In genomic region chr1:78330620-78331158, GRCm38 (mm10) we compare ENCODE assay signal across 29 mouse cellular contexts. TPM values are rescaled to one million over a fixed set of nuclear protein-coding genes. Genes with fewer than 3 reads are reported as not detected.
DNase-seq lines count a peak whose midpoint lies in the region; ATAC-seq and TF ChIP-seq lines count a peak whose summit lies in the region.
"Had no signal": no experiment of that assay in that cellular context is flagged by ENCODE, and none has a peak within 500 bp of the region (broad histone marks: within the 10 kb centered on the region; RNA-seq: fewer than 3 reads in every experiment).

No protein-coding gene starts in this region.

- H3K27ac ChIP-seq in liver, postnatal 0 days (ENCODE audit: low read depth) = no peak overlapping the region
- 0 out of 2 replicates have a peak overlapping the region, but pooled peaks have one; percentile 14 for H3K27ac ChIP-seq in lung, postnatal 0 days (ENCODE audit: low read length)
- H3K27ac ChIP-seq in MEL (ENCODE audit: control insufficient read depth, low read depth, low read length) = no peak overlapping the region
- H3K27ac ChIP-seq: embryonic facial prominence, embryonic 13.5 days; embryonic facial prominence, embryonic 15.5 days; forebrain, embryonic 10.5 days; forebrain, embryonic 12.5 days had no signal

- TF ChIP-seq CTCF in liver, postnatal 0 days (IDR thresholded peaks at IDR 0.05; ENCODE audit: low read depth) = no peak
- no peak for TF ChIP-seq CTCF in lung, postnatal 0 days (IDR thresholded peaks at IDR 0.05)
- no peak for TF ChIP-seq CTCF in MEL (IDR thresholded peaks at IDR 0.05 in 2 of 3, conservative IDR thresholded peaks at IDR 0.05 in 1 of 3; ENCODE audit: control insufficient read depth in 1 of 3, insufficient read depth in 1 of 3, low read depth in 2 of 3, low read length in 3 of 3, poor library complexity in 1 of 3, severe bottlenecking in 1 of 3)

- no peak overlapping the region for H3K4me2 ChIP-seq in liver, postnatal 0 days (ENCODE audit: low read depth, low read length)
- no peak overlapping the region for H3K4me2 ChIP-seq in lung, postnatal 0 days (replicated peaks; ENCODE audit: low read depth, low read length)
- H3K4me2 ChIP-seq: embryonic facial prominence, embryonic 13.5 days; embryonic facial prominence, embryonic 15.5 days; forebrain, embryonic 12.5 days had no signal

- H3K9me3 ChIP-seq in liver, postnatal 0 days (ENCODE audit: low read length) = no peaks in the 10 kb centered on the region
- H3K9me3 ChIP-seq in lung, postnatal 0 days (ENCODE audit: low read length) = no peaks in the 10 kb centered on the region
- no peaks in the 10 kb centered on the region for H3K9me3 ChIP-seq in MEL (replicated peaks; ENCODE audit: insufficient read depth, low read length)
- H3K9me3 ChIP-seq: embryonic facial prominence, embryonic 13.5 days; embryonic facial prominence, embryonic 15.5 days; forebrain, embryonic 10.5 days; forebrain, embryonic 12.5 days; G1E had no signal

- no peak for TF ChIP-seq RAD21 in MEL (IDR thresholded peaks at IDR 0.05; ENCODE audit: low read depth, low read length)

- no peak overlapping the region for H3K9ac ChIP-seq in liver, postnatal 0 days (replicated peaks)
- no peak overlapping the region for H3K9ac ChIP-seq in lung, postnatal 0 days (replicated peaks; ENCODE audit: low read depth)
- H3K9ac ChIP-seq in MEL (ENCODE audit: control insufficient read depth, low read depth, low read length, poor library complexity, severe bottlenecking) = no peak overlapping the region
- H3K9ac ChIP-seq: embryonic facial prominence, embryonic 13.5 days; embryonic facial prominence, embryonic 15.5 days; forebrain, embryonic 12.5 days had no signal

- H3K4me1 ChIP-seq in liver, postnatal 0 days (ENCODE audit: insufficient read depth) = no peaks in the 10 kb centered on the region
- no peaks in the 10 kb centered on the region for H3K4me1 ChIP-seq in lung, postnatal 0 days (ENCODE audit: insufficient read depth, low read depth, low read length)
- no peaks in the 10 kb centered on the region for H3K4me1 ChIP-seq in MEL (ENCODE audit: control insufficient read depth in 1 of 2, insufficient read depth in 2 of 2, low read length in 2 of 2)
- H3K4me1 ChIP-seq: forebrain, embryonic 10.5 days; forebrain, embryonic 12.5 days had no signal

- 64% methylated on average over 5 of the region's 5 CpGs for WGBS in liver, postnatal 0 days (ENCODE audit: insufficient replicate concordance)
- WGBS in lung, postnatal 0 days = 65% methylated on average over 5 of the region's 5 CpGs

- TF ChIP-seq EP300 in liver, postnatal 0 days (IDR thresholded peaks at IDR 0.05; ENCODE audit: low read depth) = peak; percentile 37; the same call in 1 of the 2 replicates
- peak; percentile 91 for TF ChIP-seq EP300 in lung, postnatal 0 days (IDR thresholded peaks at IDR 0.05)
- TF ChIP-seq EP300 in MEL (IDR thresholded peaks at IDR 0.05; ENCODE audit: low read depth in 1 of 2, low read length in 2 of 2) = no peak

- no peaks in the 10 kb centered on the region for H3K79me2 ChIP-seq in MEL (ENCODE audit: control insufficient read depth, insufficient read depth, low read length, poor library complexity)

- intact Hi-C loops in heart, postnatal 14 days (cut with DNase I) = no loop called here

- no peaks in the 10 kb centered on the region for H3K36me3 ChIP-seq in liver, postnatal 0 days (replicated peaks; ENCODE audit: insufficient read depth, low read length)
- no peaks in the 10 kb centered on the region for H3K36me3 ChIP-seq in lung, postnatal 0 days (ENCODE audit: insufficient read depth, low read length)
- H3K36me3 ChIP-seq in MEL (ENCODE audit: control insufficient read depth in 1 of 2, insufficient read depth in 2 of 2, low read length in 2 of 2) = no peaks in the 10 kb centered on the region
- H3K36me3 ChIP-seq: embryonic facial prominence, embryonic 13.5 days; embryonic facial prominence, embryonic 15.5 days; forebrain, embryonic 10.5 days; forebrain, embryonic 12.5 days; G1E had no signal

- TF ChIP-seq POLR2A in MEL (IDR thresholded peaks at IDR 0.05; ENCODE audit: control insufficient read depth in 1 of 2, insufficient read depth in 1 of 2, low read depth in 1 of 2, low read length in 2 of 2, poor library complexity in 1 of 2) = no peak

- H3K4me3 ChIP-seq in liver, postnatal 0 days (ENCODE audit: low read depth, low read length) = no peak overlapping the region
- no peak overlapping the region for H3K4me3 ChIP-seq in lung, postnatal 0 days (ENCODE audit: low read depth, low read length)
- H3K4me3 ChIP-seq in MEL (ENCODE audit: control insufficient read depth in 1 of 2, insufficient read depth in 1 of 2, low read depth in 2 of 2, low read length in 2 of 2) = no peak overlapping the region
- H3K4me3 ChIP-seq: embryonic facial prominence, embryonic 13.5 days; embryonic facial prominence, embryonic 15.5 days; erythroblast, embryonic 14.5 days; forebrain, embryonic 10.5 days; forebrain, embryonic 12.5 days had no signal

- DNase-seq in heart, adult 11 months = peak; percentile 28
- no peak for DNase-seq in heart, postnatal 14 days
- no peak for DNase-seq in liver, postnatal 0 days
- DNase-seq in liver (no peak), MEL (ENCODE audit: low read depth, low spot score) (peak; percentile 3)
- DNase-seq in lung, postnatal 0 days (ENCODE audit: low spot score) = peak; percentile 86
- DNase-seq in lung, postnatal 10 days = no peak
- DNase-seq in layer of hippocampus, adult 18-20 months (ENCODE audit: low spot score in 2 of 2) = no peak
- DNase-seq: adrenal gland, adult 2 months; adrenal gland, postnatal 25 days; B cell, adult 2 months; cerebellum, adult 11 months; cerebellum, adult 18-20 months; cerebellum, adult 8-10 months; cerebellum, adult 9-11 months; cerebellum, postnatal 14 days; cerebellum, postnatal 36 days; embryo, embryonic 11 days had no signal

- H3K27me3 ChIP-seq in liver, postnatal 0 days (ENCODE audit: insufficient read depth, low read length) = no peaks in the 10 kb centered on the region
- H3K27me3 ChIP-seq in lung, postnatal 0 days (replicated peaks; ENCODE audit: insufficient read depth, low read length) = no peaks in the 10 kb centered on the region
- H3K27me3 ChIP-seq in MEL (ENCODE audit: control insufficient read depth in 1 of 2, insufficient read depth in 2 of 2, low read length in 2 of 2) = no peaks in the 10 kb centered on the region
- H3K27me3 ChIP-seq: CH12.LX; embryonic facial prominence, embryonic 13.5 days; embryonic facial prominence, embryonic 15.5 days had no signal

- no peak for ATAC-seq in liver, postnatal 0 days
- ATAC-seq in lung, postnatal 0 days = peak; percentile 71
- ATAC-seq: CD4-positive, CD25-positive, alpha-beta regulatory T cell, adult 4 months; forebrain, embryonic 14.5 days; forebrain, embryonic 16.5 days had no signal

TF ChIP-seq in MEL, 35 proteins besides CTCF, POLR2A, EP300 and RAD21:
- TF ChIP-seq MEF2A (IDR thresholded peaks at IDR 0.05; ENCODE audit: extremely low read depth, insufficient replicate concordance, low read depth, low read length, poor library complexity, severe bottlenecking) = no peak
- no peak for TF ChIP-seq MAX (IDR thresholded peaks at IDR 0.05; ENCODE audit: low read length)
- no peak for TF ChIP-seq MAZ (IDR thresholded peaks at IDR 0.05; ENCODE audit: low read depth, low read length)

RNA-seq across cellular contexts. Expression of gene Sgpp2, which starts 20.5 kb away (rescaled TPM):
- under 1 TPM in 1 of 2 experiments, not detected in 1; 0.05 TPM for total RNA-seq in heart, postnatal 14 days (2021)
- 0.09 and 0.14 TPM in 2 replicates for polyA plus RNA-seq in liver, postnatal 0 days (2015; fragmentation: Nextera tagmentation; extraction: Ambion mirVana)
- polyA plus RNA-seq in lung, postnatal 0 days (2015; fragmentation: Nextera tagmentation; extraction: Ambion mirVana) = 10.9 and 14.0 TPM in 2 replicates
- 0.10 and 0.12 TPM in 2 replicates for total RNA-seq in MEL (2012; rRNA removed)
- polyA plus RNA-seq in MEL (2012; ENCODE audit: insufficient read depth in 1 of 2, insufficient read length in 2 of 2, low read depth in 1 of 2, low replicate concordance in 2 of 2, missing spikeins in 1 of 2) = under 1 TPM in 1 of 2 experiments, not detected in 1; 0.08 TPM
- total RNA-seq in layer of hippocampus, adult 18-20 months (2021) = 1 to 10 TPM; 5.1 to 5.4 TPM
- total RNA-seq: common myeloid progenitor, adult 5-6 weeks had no signal
- polyA plus RNA-seq: erythroblast, embryonic 14.5 days; G1E had no signal

Comparison
In these comparisons a context has a peak if more than half of its experiments do, and no peak if none do; other contexts are left out.
1. DNase-seq: peak in heart, adult 11 months (single experiment), lung, postnatal 0 days (single experiment) and MEL (single experiment); none in heart, postnatal 14 days (0 of 2), liver, postnatal 0 days (single experiment), liver (single experiment), lung, postnatal 10 days (single experiment) and layer of hippocampus, adult 18-20 months (0 of 2).